Mouse (Mus musculus): ENCODE data around the gene Nat8f2.
"Not testable (repeated sequence)": the region's sequence is repeated elsewhere in the genome, so short reads cannot be mapped to it uniquely, and the experiment has no call there.

GRCm38 (mm10) chr6:85918341-85918740 is 49.4 kb upstream of the Nat8f2 start:
- TF ChIP-seq CTCF, EP300 (IDR thresholded peaks at IDR 0.05; ENCODE audit: low read depth): not testable (repeated sequence)

Data from liver, embryonic 14.5 days (tissue).